Mouse (Mus musculus) embryonic facial prominence, embryonic 13.5 days (tissue): ENCODE measurements at regions not wholly inside any gene's neighbourhood (a gene's known extent, or its start where the extent isn't known, plus 50 kb on each side); places are given as distances from the start of the nearest gene placed in this dataset.

ENCODE experiments used
- ATAC-seq: fragments of 200-750 bp; cut with Nextera tagmentation; 2 replicates; pipeline ENCODE4 v1.8.0; 2017; ENCODE audit warnings: low read depth; ENCODE audit not compliant: insufficient number of reproducible peaks, insufficient read depth, low FRiP score, low TSS enrichment
- H3K27ac ChIP-seq: fragments of 300-500 bp; sonication (generic); 2 replicates; pipeline ENCODE4 v1.5.1; 2015; ENCODE audit warnings: moderate library complexity, mild to moderate bottlenecking, inconsistent platforms
- H3K27me3 ChIP-seq: fragments of 300-500 bp; sonication (generic); 2 replicates; pipeline ENCODE4 v1.6.1; 2015; ENCODE audit warnings: mild to moderate bottlenecking, inconsistent platforms
- H3K36me3 ChIP-seq: fragments of 300-500 bp; sonication (generic); 2 replicates; pipeline ENCODE4 v1.6.1; 2015; ENCODE audit warnings: mild to moderate bottlenecking, inconsistent platforms
- H3K4me1 ChIP-seq: fragments of 300-500 bp; sonication (generic); 2 replicates; pipeline ENCODE4 v1.6.1; 2015; ENCODE audit warnings: inconsistent platforms
- H3K4me2 ChIP-seq: fragments of 300-500 bp; sonication (generic); 2 replicates; pipeline ENCODE4 v1.6.1; 2015; ENCODE audit warnings: moderate library complexity, mild to moderate bottlenecking, inconsistent platforms
- H3K4me3 ChIP-seq: fragments of 300-500 bp; sonication (generic); 2 replicates; pipeline ENCODE4 v1.5.1; 2015; ENCODE audit warnings: mild to moderate bottlenecking, inconsistent platforms
- H3K9ac ChIP-seq: fragments of 300-500 bp; sonication (generic); 2 replicates; pipeline ENCODE4 v1.6.1; 2015; ENCODE audit warnings: mild to moderate bottlenecking, inconsistent platforms
- H3K9me3 ChIP-seq: fragments of 300-500 bp; sonication (generic); 2 replicates; pipeline ENCODE4 v1.6.1; 2016; ENCODE audit warnings: inconsistent platforms
- WGBS: fragments of 180-500 bp; shearing (Covaris S2); methylation state at CpG from one replicate; pipeline ENCODE4 v1.1.7; 2015; ENCODE audit warnings: mixed read lengths; 5-methylcytosine and 5-hydroxymethylcytosine counted together

DNA sequence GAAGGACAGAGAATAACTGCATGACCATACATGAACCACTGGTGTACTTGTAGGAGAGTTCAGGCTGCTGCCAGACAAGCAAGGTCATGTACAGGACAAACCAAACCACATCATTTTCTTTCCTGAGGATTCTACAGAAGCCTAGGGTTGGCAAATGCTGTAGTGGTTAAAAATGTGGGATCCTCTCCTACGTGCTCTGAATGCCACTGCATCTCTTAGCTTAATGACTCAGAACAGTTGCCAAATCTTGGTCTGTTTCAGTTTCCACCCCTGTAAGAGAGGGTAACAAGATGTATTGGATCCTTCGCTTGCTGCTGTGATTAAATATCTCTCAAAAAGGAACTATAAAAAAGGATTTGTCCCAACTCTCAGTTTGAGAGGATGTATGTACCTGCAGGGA is 938.1 kb downstream of the 4930444P10Rik start:
- no peak overlapping the region for H3K27ac ChIP-seq
- H3K9me3 ChIP-seq = no peaks in the 10 kb centered on the region
- H3K4me2 ChIP-seq = no peak overlapping the region
- H3K4me1 ChIP-seq = no peaks in the 10 kb centered on the region
- H3K36me3 ChIP-seq = no peaks in the 10 kb centered on the region
- ATAC-seq = no peak
- 82% methylated on average over 2 of the region's 2 CpGs for WGBS
- no peak overlapping the region for H3K9ac ChIP-seq
- no peaks in the 10 kb centered on the region for H3K27me3 ChIP-seq
- H3K4me3 ChIP-seq = no peak overlapping the region

DNA sequence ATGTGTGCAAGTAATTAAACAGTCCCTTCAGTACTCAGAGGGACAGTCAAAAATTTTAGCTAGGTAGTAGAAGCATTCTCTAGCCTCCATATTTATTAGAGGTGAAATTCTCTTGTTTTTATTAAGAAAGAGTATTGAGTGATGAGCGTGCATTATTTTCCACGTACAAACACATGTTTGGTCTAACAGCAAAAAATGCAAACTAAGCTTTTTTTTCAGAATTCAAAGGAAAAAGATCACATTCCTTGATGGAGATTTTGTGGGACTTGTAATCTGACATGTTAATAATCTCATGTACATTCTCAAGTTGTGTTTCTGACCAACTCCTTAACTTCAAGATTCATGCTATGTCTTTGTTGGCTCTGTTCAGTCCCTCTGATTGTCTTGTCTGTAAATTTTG is 939.2 kb downstream of the 4930444P10Rik start:
- H3K4me1 ChIP-seq = no peaks in the 10 kb centered on the region
- H3K4me3 ChIP-seq = no peak overlapping the region
- ATAC-seq = no peak
- 83% methylated on average over 2 of the region's 2 CpGs for WGBS
- no peaks in the 10 kb centered on the region for H3K27me3 ChIP-seq
- H3K9ac ChIP-seq = no peak overlapping the region
- H3K4me2 ChIP-seq = no peak overlapping the region
- H3K36me3 ChIP-seq = no peaks in the 10 kb centered on the region
- H3K9me3 ChIP-seq = no peaks in the 10 kb centered on the region
- no peak overlapping the region for H3K27ac ChIP-seq

DNA sequence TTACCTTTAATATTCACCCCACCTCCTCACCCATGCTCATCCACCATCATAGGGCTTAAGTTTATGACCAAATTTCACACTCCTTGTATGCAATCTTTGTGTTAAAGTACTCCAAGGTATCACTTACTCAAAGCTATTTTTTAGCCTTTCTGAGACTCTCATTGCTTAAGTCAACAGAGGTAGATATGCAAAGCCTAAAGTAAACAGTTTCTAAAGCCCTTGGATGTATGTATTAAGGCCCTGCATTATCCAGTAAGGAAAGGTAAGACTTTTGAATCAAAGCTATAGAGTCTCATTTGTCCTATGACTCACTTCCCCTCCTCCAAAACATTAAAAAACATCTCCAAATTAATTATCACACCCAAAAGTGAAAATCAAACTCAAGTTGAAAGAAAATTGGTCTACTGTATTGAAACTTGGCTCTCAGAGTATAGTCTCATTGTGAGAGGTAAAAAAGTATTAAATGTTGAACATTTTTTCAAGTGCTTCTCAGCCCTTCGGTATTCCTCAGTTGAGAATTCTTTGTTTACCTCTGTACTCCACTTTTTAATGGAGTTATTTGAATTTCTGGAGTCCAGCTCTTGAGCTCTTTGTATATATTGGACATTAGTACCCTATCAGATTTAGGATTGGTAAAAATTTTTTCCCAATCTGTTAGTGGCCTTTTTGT is 949.1 kb downstream of the 4930444P10Rik start:
- no peak for ATAC-seq
- WGBS = 79% methylated on average over 1 of the region's 1 CpGs
- Histone ChIP-seq H3K9me3 (no peaks in the 10 kb centered on the region), H3K27me3 (no peaks in the 10 kb centered on the region), H3K4me3 (no peak overlapping the region), H3K4me1 (no peaks in the 10 kb centered on the region), H3K36me3 (no peaks in the 10 kb centered on the region), H3K9ac (no peak overlapping the region), H3K27ac (no peak overlapping the region), H3K4me2 (no peak overlapping the region)

DNA sequence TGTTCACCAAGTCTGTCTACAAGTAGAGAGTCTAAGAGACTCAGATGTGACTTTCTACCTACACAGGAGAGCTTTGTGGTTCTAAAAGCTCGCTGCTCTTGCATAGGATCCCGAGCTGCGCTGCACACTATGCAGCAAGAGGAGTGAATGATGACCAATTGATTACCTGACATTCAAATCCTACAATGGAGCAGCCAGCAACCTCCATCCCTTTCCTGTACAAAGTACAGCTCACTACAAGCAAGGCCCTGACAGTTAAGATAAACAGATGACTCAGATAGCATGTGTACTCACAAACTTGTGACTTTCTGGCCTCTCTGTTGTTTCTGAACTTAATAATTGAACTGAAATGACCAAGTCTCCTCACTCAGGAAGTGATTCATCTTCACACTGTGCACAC is 974.7 kb downstream of the 4930444P10Rik start:
- no peak for ATAC-seq
- Histone ChIP-seq H3K27me3 (no peaks in the 10 kb centered on the region), H3K27ac (no peak overlapping the region), H3K4me1 (no peaks in the 10 kb centered on the region), H3K9ac (no peak overlapping the region), H3K4me3 (no peak overlapping the region), H3K4me2 (no peak overlapping the region), H3K9me3 (no peaks in the 10 kb centered on the region), H3K36me3 (no peaks in the 10 kb centered on the region)
- 83% methylated on average over 3 of the region's 3 CpGs for WGBS

DNA sequence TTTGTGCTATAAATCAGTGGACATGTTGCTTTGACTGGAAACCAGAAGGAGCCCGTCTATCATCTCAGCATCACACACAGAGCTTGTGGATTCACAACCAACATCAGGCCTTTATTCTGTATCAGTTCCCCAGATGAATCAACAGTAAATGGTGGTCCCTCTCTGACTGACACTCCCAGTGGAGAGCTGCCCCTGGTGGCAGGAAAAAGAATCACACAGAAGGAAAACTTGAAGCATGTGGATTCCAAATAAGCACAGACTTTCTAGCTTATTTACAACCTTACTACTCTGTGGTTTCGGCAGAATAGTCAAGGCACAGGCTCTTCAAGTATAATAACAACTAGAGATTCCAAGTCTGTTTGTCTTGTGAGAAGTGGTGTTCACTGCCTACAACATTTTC is 981.7 kb downstream of the 4930444P10Rik start:
- no peak overlapping the region for H3K4me3 ChIP-seq
- ATAC-seq = no peak
- no peak overlapping the region for H3K4me2 ChIP-seq
- H3K27me3 ChIP-seq = no peaks in the 10 kb centered on the region
- H3K27ac ChIP-seq = no peak overlapping the region
- H3K9ac ChIP-seq = no peak overlapping the region
- H3K9me3 ChIP-seq = no peaks in the 10 kb centered on the region
- no peaks in the 10 kb centered on the region for H3K36me3 ChIP-seq
- 90% methylated on average over 2 of the region's 2 CpGs for WGBS
- H3K4me1 ChIP-seq = no peaks in the 10 kb centered on the region

DNA sequence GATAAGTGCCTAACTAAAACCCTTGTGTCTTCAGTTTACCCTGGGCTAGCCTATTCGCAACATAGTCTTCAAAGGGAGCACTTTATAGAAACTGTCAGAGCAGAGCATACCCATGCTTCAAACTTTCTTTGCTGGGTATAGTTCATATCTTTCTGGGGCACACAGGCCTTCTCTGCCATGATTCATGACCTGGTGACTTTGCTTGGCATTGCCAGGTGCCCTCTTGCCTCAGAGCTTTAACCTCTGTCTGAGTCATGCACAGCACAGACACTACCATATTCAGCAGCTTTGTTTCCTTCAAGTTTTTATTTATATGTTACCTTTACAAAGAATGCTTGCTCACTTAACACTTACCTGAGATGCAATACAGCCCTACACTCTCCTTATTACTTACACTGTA is 1022.8 kb downstream of the 4930444P10Rik start:
- Histone ChIP-seq H3K4me2 (no peak overlapping the region), H3K9ac (no peak overlapping the region), H3K9me3 (no peaks in the 10 kb centered on the region), H3K4me1 (no peaks in the 10 kb centered on the region), H3K36me3 (no peaks in the 10 kb centered on the region), H3K4me3 (no peak overlapping the region), H3K27ac (no peak overlapping the region), H3K27me3 (no peaks in the 10 kb centered on the region)
- WGBS = 95% methylated on average over 1 of the region's 1 CpGs
- ATAC-seq = no peak

DNA sequence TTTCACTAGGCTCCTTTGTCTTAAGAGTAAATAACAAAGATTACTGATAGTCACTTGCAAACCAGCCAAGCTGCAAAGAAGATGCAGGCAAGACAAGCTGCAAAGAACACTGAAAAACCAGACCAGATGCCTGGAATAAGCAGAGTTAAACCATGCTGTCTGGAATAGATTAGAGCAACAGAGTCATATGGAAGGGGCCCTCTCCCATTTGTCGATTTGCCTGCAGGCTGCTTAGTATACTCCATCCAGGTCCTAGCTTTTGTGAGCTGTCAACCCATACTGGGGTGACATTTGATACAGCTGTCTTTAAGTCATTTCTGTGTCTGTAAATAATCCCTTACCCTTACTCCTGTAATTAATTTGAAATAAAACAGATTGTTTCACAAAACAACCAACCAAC is 1059.1 kb downstream of the 4930444P10Rik start:
- ATAC-seq = peak; percentile 78

DNA sequence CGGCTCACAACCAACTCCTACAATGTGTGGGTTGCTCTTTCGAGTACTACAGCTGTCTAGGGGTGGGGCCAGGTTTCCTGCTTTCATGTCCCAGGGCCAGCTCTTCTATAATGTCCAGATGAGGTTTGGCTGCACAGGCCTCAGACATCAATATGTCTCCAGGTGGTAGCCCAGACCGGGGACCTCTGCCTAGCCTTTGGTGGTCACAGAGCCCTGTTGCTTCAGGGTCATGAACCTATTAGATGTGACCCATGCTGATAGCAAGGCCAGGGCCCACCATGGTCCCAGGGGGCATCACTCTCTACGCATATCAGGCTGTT is 1074.7 kb downstream of the 4930444P10Rik start:
- H3K9me3 ChIP-seq = no peaks in the 10 kb centered on the region
- H3K4me2 ChIP-seq = no peak overlapping the region
- 78% methylated on average over 4 of the region's 4 CpGs for WGBS
- H3K27ac ChIP-seq = no peak overlapping the region
- H3K27me3 ChIP-seq = no peaks in the 10 kb centered on the region
- no peaks in the 10 kb centered on the region for H3K36me3 ChIP-seq
- H3K4me1 ChIP-seq = no peaks in the 10 kb centered on the region
- H3K9ac ChIP-seq = no peak overlapping the region
- H3K4me3 ChIP-seq = no peak overlapping the region
- ATAC-seq = 0 out of 2 replicates have a peak, but pooled peaks have one; percentile 26

More for the DNA sequence above, 1059.1 kb downstream of the 4930444P10Rik start:
- Histone ChIP-seq H3K4me1 (no peaks in the 10 kb centered on the region), H3K36me3 (no peaks in the 10 kb centered on the region), H3K27ac (peak overlapping the region; percentile 24), H3K9me3 (no peaks in the 10 kb centered on the region), H3K4me3 (no peak overlapping the region), H3K27me3 (no peaks in the 10 kb centered on the region), H3K4me2 (no peak overlapping the region), H3K9ac (no peak overlapping the region)
- 9% methylated on average over 1 of the region's 1 CpGs for WGBS

DNA sequence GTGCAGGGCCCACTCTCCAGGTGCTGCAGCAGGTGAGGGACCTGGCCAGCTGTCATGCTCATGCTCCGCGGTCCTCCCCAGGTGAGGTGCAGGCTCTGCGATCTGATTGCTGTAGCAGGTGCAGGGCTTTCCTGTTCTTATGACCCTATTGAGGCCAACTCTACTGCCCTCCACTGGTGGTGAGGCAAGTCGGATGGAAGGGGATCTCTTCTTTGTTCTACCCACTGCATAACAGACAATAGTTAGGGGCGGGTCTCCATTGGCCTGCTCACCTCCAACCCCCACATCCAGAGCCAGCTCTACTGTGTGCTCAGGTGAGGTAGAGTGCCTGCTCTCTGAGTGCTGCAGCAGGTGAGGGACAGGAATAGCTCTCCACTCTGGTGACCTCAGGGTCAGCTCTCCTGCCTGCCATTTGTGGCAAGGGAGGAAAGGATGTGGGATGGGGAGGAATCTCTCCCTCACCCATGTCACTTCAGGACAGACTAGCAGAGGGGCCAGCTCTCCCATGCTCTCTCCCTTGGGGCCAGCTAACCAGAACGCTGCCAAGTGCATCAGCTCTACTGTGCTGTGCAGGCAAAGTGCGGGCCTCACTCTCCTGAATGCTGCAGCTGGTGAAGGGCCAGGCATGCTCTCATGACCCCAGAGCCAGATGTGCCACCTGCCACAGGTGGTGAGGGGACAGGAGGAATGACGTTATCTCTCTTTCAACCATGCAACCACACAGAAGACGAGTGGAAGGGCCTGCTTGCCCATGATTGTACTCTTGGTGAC is 1075.3 kb downstream of the 4930444P10Rik start:
- 65% methylated on average over 9 of the region's 9 CpGs for WGBS
- Histone ChIP-seq H3K36me3 (no peaks in the 10 kb centered on the region), H3K27me3 (no peaks in the 10 kb centered on the region), H3K27ac (no peak overlapping the region), H3K4me3 (no peak overlapping the region), H3K4me2 (no peak overlapping the region), H3K9ac (no peak overlapping the region), H3K4me1 (no peaks in the 10 kb centered on the region), H3K9me3 (no peaks in the 10 kb centered on the region)
- 0 out of 2 replicates have a peak, but pooled peaks have one; percentile 10 for ATAC-seq

DNA sequence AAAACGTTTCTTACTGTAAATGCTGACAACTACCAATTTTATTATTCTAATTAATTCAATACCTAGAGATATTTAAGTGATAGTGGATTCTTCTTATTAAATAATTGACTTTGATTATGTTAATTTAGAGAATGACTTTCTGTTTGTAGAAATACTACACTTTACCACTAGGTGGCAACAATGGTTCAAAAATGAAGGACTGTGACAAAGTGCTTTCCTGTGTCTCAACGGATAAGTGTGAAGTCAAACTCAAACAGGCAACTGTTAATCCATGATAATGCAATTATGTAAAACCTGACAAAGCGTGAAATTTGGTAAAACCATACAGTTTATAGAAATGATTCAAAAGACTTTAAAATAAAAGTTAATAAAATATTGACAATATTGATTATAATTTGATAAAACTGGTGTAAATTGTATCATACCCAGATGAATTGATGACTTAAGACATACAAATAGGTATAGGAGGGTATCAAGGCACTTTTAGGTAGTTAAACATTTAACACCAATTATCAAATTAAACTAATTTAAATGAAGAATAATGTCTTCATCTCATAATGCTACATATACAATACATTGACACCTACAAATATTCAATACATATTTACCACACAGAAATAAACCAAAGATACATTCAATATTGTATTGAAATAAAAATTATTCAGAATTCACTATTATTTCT is 1085.3 kb downstream of the 4930444P10Rik start:
- Histone ChIP-seq H3K27me3 (no peaks in the 10 kb centered on the region), H3K4me2 (no peak overlapping the region), H3K36me3 (no peaks in the 10 kb centered on the region), H3K27ac (no peak overlapping the region), H3K9me3 (no peaks in the 10 kb centered on the region), H3K4me1 (no peaks in the 10 kb centered on the region), H3K9ac (no peak overlapping the region), H3K4me3 (no peak overlapping the region)
- ATAC-seq = no peak
- WGBS = 5% methylated on average over 3 of the region's 3 CpGs

DNA sequence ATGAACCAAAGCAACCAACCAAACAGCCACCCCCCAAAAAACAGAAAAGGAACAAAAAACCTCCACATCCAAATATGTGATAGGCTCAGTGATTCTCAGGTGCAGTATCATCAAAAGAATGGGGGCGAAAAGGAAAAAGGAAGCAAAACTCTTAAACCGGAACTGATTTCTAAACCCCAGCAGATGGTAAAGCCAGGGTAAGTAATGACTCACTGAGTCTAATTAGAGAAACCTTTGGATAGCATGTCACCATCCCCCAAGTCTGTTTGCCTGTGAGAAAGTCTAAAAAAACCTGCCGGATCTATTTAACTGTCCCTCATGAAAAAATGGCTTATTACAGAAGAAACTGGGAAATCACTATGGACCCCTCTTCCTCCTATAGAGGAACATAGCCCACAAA is 1097.8 kb downstream of the 4930444P10Rik start:
- ATAC-seq = no peak
- Histone ChIP-seq H3K27me3 (no peaks in the 10 kb centered on the region), H3K27ac (no peak overlapping the region), H3K9me3 (no peaks in the 10 kb centered on the region), H3K4me2 (no peak overlapping the region), H3K4me3 (no peak overlapping the region), H3K36me3 (no peaks in the 10 kb centered on the region), H3K9ac (no peak overlapping the region), H3K4me1 (no peaks in the 10 kb centered on the region)
- 82% methylated on average over 3 of the region's 3 CpGs for WGBS
